Mouse (Mus musculus) cortical plate, adult 2 months (tissue): ENCODE results near the gene Sfrp4.

Experiments
- CTCF ChIP-seq: fragments of 200-500 bp; IDR thresholded peaks from 2 replicates; pipeline ENCODE4 v1.5.1; 2011; ENCODE audit warnings: mild to moderate bottlenecking, control low read depth, low read length; ENCODE audit not compliant: insufficient read depth; ENCODE audit errors: extremely low read depth
- POLR2A ChIP-seq: fragments of 200-500 bp; IDR thresholded peaks from 2 replicates; pipeline ENCODE4 v1.6.1; 2011; ENCODE audit warnings: mild to moderate bottlenecking, low read length, control low read depth; ENCODE audit not compliant: insufficient read depth; ENCODE audit errors: extremely low read depth

DNA sequence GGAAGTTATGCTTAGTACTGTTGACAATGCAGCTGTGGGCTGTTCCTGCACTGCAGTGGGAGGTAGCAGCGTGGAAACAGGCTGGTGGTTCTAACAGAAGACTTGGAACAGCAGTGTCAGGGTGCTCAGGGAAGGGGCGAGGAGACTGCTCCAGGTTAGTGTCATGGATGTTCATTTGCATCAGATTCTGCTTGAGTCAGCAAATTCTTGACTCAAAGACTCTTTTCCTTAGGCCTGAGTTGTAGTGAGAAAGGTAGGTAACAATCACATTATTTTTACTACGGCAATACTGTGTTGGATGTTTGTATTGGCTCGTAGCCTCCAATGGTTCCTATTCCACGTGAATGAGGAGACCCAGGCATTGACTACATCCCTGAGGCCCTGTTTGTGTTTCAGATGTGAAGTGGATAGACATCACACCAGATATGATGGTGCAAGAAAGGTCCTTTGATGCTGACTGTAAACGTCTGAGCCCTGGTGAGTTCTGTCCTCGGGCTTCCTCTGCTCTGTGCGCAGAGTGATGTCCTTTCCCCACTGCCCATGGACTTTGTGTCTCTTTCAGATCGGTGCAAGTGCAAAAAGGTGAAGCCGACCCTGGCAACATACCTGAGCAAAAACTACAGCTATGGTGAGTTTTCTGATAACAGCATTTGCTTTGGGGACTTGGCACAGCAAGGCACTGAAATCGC lies 1.9 kb downstream of the Sfrp4 start:
- no peak for TF ChIP-seq CTCF
- no peak for TF ChIP-seq POLR2A
